Mouse (Mus musculus) lung, adult 18-20 months (tissue): ENCODE results near the gene Pop5.

Experiments used
- DNase-seq, 2 experiments: peaks; one replicate each; pipeline ENCODE4 v3.0.0; 2022; ENCODE audit warnings: mixed read lengths in 2 of 2

Gene Pop5

DNA sequence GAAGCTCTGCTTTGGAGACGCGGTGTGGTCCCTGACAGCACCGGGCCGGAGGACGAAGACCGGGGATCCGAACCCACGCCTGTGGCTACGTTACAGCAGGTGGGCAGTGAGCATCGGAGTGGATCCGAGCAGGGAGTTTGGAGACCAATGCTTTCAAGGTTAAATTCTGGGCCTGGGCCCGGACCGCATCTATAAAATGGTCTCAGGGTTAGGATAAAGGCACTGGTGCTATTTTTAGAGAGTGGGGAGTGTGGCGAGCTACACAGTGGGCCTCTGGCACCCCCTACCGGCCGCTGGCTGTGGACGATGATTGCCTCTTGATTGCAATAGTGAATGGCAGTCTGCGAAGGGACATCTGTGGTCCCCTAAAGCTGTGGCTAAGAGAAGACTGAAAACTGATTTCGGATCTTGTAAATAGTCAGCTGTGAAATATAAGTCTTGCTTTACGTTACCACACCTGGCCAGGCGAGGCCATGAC is at the start of gene Pop5:
TSS of gene Pop5 (plus strand) at position 51 of the 478 bp plus-strand sequence.
- DNase-seq, result peak; percentile 85 to 86

DNA sequence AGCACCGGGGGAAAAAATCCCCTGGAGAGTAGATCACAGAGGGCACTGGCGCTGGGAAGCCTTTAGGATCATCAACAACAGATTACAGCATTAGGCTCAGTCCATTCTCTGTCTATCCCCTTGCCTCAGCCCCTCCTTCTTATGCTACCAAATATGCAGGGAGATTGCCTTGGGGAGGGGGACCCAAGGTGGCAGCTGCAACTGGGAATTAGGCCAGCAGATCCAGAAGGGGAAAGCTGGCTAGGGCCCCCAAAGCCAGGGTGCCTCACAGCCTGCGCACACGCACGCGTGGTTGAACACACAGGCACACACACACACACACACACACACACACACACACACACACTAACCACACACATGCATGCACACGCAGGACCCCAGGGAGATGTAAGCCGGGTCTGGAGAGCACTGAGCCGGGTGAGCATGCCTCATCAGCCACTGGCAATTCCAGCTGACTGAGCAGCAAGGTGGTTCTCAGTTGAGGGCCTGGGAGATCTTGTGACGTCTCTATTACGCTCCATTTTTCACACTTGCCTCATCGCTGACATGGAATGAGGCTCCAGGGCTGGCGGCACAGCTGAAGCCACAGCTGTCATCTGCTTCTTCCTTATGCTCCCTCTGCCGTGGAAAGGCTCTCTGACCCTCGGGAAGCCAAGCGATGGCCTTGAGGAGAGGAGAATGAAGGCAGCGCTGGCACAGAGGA is 49.1 kb upstream of the Pop5 start:
- no peak for DNase-seq

DNA sequence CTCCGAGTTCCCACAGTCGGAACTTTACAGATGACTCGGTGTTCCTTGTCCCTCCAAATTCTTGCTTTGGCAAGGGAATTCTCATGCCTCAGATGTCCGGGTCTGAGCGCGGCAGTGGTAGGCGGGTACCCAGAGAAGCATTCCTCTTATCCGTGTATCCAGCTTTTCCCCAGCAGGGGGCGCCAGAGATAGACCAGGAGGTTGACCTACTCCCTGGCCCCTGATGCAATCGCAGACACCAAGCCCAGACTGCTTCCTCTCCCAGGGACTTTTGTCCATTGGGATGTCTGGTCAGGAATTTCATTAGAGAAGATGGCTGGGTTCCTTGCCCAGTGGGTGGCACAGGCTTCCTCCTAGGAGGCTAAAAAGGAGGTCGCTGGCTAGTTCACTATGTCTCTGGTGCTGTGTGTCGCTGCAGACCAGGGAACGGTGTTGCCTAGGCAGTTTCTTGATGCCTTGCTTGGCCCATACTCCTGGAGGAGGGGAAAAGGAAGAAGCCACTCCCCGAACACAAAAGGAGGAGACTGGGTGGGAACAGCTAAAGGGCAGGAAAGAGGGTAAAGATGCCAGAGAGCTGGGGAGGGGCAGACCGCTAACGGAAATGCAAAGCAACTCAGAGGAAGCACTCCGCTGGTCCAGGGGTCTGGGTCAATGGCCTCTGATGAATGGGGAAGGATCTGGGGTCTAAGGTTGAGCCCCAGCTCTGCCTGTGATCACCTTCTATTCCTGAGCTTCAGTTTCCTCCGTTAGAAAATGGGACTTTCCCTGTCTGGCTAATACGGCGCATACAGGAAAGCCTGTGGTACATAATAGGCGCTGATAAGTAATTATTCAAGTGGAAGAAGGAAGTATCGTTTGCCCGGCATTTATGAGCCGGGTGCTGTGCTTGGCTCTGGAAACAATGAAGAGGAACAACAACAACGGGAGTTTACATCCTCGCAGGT is 48.2 kb upstream of the Pop5 start:
- DNase-seq, result peak; percentile 92 to 95

DNA sequence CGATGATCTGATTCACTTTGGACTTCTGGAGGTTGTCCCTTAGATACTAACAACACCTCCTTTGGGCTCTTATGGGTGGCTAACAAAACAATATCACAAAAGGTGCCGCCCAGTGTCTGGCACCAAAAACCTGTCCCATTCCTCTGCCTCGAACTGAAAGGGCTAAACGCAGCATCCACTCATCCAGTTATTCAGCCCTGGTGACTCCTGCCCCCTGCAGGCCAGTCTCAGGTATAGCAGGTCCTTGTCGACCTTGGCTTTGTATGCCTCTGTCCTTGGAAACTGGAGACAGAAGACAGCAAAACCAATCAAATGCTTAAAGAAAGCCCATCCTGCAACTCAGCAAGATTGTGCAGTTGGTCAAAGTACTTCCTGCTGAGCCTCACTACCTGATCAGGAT is 46.8 kb upstream of the Pop5 start:
- DNase-seq, result peak in 1 of 2 experiments; percentile 32

DNA sequence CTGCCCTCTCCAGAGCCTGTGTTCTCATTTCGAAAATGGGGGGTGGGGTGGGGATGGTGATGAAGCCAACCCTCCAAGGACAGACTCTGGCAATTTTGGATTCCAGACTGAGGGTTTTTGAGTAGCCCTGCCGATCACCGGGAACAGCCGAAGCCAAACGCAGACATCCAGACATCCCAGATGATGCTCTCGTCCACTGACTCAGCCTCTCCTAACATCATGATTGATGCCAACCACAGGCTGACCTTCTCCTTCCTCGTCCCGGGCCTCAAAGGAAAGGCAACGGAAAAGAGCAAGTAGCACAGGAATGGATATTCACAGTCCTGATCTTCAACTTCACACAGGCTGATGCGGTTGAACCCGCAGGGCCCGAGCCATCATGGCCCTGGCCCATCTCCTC is 45.6 kb upstream of the Pop5 start:
- no peak for DNase-seq

DNA sequence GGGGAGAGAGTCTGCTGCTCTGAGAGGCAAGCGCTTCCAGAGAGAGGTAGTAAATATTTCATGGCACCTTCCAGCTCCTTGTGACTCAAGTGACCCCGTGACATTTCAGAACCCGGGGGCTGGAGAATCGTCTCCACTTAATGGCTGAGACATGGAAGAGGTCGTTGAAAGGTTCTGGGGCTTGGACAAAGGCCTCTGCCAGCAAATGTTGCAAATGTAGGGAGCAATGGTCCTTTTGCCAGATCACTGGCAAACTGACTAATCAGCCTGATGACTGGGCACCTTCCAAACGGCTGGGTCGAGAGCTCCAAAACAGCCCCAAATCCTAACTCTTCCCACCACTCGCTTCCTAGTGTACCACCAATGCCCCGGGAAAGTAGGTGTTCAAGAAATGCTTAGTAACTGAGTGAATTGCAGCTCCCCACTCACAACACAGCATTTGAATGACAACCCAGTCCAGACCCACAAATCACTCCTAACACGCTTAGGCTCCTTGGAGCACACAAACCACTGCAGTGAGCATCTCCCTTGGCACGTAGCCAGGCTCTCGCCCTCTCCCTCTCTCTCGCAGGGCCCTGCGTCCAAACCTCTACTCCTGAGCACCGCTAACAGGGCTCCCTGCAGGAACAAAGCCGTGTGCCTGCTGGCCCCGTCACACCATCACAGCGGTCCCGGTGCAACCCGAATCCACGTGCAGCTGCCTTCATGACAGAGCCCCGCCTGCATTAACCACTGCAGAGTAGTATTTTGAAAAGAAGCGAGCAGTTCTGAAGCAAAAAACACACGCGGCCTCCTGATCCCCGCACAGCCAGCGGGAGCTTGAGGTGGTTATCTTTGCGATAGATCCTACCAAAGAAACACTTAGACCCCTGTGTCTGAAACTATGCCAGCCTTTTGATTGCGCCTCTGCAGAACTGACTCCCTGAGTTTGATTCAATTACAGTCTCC is 43.5 kb upstream of the Pop5 start:
- DNase-seq, result no peak

DNA sequence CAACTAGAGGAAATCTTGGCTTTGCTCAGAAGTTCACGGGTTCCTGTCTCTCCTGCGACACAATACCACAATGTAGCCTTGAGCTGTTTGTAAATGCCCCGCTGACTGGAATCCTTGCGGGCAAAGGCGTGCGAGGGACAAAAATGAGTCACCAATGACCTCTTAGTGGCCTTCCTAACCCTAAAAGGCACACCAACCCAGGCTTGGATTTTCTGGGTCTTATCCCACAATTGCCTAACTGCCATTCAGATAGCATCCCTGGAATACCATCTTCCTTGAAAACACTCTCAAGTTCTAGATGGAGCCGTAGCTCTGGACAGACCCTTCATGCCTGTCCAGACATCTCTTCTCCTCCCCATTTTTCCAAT is 42.8 kb upstream of the Pop5 start:
- DNase-seq, result no peak

DNA sequence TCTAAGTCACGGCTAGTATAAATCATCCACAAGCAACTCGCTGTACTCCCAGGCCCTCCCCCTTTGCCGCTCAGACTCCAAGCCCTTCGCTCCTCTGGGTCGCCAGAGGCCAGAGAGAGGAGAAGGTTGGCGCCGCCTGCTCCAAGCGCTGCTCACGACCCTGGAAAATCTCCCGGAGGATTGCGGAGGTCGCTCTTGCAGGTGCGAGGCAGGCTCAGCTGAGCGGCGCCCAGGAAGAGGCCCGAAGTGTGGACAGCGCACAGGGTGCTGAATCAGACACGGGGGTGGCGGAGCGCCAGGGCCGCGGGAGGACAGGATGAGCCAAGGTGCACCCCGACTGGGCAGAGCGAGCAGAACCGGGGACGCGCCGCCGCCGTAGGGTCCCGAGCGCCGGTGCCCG is 42.4 kb upstream of the Pop5 start:
- DNase-seq, result peak; percentile 51 to 60

DNA sequence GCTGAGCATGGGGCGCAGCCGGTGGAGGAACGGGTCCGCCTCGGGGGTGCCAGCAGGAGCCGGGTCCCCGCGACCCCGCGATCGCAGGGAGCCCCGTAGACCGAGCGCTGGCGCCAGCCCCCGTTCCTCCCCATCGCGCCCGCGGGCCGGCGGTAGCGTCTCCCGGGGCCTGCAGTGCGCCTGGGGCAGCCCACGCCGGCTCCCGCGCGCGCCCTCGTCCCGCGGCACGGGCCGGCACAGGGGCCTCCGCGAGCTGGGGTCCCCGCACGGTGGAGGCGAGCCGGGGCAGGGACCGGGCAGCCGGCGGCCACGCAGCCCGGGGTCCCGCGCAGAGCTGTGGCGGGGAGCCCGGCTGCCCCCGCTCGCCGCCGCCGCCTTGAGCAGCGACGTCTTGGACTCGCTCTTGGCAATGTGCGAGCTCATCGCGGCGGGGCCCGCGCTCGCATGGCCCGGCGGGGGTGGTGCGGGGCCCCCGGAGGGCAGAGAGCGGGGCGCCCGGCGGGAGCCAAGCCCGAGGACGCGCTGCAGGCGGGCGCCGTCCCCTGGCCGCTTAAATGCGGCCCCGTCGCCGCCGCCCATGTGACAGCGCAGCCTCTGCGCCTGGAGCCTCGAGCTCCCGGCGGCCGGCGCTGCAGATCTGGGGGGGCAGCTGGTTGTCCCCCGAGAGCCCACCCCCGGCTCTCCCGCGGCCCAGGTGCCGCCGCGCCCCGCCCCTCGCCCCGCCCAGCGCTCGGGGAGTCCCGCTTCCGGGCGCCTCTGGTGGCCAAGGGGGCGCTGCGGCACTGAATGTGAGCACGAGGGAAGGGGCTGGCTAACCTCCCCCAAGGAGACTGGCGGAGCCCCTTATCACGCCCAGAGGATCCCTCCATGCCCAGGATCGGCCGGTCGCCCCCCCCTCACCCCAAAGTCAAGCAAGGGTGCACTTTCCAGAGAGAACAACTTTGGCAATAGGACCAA is 41.7 kb upstream of the Pop5 start, which contains the start of gene Cabp1:
TSS of gene Cabp1 (minus strand) at position 713 of the 957 bp plus-strand sequence.
- peak; percentile 23 to 57 for DNase-seq

DNA sequence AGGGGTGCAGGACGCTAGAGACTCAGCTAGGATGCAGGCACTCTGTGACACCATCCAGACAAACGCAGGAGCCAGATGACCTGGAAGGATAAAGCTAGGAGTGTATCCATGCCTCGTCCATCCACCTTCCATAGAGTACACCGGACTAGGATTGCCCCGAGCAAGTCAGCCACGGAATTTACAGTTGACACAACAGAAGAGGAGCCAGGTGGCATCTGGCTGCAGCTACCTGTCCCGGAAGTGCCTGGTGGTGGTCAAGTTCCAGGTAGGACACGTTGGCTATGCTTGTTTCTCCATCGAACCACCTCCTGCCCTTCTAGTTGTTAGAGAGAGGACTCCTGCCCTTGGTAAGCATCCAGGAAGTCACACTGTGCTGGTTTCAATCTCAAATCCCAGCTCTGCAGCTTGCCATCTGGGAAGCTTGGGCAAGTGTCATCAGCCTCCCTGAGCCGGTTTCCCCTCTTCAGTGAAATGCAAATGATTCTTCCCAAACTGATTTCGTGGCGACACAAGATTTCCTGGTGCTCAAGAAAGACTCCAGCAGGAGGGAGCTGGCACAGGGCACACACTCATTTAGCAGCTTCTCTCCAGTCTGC is 40.9 kb upstream of the Pop5 start:
- DNase-seq, result no peak

DNA sequence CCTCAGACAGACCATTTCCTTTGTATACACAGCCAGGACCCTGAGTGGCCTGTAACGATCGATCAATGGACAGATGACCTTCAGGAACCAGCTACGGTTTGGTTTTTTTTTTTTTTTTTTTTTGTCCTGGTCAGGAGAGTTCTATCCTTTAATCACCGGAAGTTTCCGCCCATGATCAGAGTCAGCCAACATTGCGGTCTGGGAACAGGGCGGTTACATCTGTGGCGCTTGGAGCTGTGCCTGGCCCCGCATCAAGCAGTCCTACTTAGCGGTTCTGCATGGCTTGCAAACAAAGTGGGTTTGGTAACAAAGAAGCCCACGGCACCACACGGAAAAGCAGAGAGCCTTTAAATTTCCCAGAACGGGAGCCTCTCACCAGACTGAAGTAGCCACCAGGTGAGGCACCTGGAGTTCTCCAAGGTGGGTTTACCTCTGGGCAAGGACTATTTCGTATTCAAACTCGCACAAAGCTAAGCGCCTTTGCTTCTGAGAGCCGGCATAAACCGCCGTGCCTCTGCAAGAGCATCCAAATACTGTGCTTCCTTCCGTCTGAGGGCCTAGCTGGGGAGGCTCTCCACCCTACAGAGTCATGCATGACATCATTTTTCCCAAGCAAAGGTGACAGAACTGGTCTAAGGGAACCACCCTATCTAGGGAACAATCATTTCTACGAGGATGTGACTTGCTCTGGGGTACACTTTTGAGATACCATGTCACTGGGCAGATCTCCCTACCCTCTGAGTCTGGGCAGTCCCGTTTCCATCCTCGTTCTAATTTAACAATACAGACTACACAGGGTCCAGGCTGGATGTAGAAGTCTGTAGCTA is 31.7 kb upstream of the Pop5 start:
- peak; percentile 45 to 47 for DNase-seq

DNA sequence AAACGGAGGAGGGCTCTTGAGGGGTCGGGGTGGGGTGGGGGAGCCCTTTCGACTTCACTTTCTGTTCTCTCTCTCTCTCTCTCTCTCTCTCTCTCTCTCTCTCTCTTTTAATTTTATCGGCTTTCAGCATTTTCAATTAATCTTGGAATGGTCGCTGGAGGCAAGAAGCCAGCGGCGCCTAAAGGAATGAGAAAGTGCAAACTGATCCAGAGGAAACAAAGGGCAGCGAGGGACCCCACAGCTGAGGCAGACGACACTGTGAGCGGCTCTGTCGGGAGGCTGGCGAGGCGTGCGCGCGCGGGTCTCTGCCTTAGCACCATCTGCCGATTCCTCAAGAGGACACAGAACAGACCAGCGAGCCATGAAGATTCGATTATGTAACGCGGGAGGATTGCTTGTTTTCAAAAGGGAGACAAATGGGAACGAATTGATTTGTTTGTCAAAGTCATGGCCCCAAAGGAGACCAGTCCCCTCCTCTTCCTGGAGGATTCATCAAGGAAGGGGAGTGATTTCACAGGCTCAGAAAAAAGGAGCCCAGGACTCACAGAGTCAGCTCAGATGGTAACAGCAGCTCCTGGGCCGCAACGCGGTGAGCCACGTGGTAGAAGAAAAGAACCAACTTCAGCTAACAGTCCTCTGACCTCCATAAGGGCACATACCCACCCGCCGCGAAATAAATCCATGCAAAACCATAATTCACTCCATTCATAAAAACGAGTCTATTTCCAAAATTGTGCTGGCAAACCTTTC is 30.9 kb upstream of the Pop5 start:
- DNase-seq, result peak in 1 of 2 experiments; percentile 8

DNA sequence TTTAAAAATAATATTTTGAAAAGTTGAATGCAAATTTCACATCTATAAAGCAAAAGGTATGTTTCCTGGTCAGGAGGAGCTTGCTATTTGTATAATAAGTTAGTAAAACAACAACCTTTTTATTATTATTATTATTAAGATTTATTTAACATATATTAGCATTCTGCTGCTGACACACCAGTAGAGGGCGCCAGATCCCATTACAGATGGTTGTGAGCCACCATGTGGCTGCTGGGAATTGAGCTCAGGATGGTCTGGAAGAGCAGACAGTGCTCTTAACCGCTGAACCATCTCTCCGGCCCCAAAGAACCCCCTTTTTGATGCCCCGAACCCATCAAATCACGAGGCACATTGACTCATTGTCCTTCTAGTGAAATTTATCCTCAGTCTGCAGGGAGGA is 28.4 kb upstream of the Pop5 start:
- no peak for DNase-seq

DNA sequence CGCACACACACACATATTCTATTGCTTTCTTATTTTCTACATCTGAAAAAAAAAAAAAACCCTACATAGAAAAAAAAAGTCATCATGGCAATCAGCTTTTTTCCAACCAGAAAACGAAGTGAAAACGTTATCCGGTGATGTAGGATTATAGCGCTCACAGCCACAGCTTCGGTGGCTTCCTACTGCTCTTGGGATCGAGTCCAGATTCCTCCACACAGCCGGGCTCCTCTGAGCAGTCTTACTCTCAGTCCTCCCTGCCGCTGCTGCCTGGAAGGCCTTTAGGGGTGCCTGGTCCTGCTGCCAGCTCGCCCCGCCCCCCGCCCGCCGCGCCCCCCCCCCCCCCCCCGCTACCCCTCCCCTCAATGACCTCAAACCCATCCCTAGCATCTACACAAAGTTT is 27.7 kb upstream of the Pop5 start:
- no peak for DNase-seq

DNA sequence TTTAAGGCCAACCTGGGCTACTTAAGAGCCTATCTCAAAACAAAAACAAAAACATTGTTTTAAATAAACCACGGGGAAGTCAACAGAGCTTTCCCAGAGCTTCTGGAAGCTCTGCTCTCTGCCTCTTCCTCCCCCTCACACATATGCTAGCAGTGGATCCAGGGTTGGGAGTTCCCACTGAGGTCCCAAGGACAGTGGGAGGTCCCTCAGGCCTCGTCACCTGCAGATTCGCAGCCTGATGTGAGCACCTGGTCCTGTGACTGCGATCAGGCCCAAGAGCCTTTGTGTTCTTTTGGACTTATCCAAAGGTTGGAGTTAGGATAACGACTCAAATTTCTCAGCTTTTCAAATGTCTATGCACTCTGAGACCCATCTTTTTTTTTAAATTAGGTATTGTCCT is 27.0 kb upstream of the Pop5 start:
- DNase-seq, result no peak

DNA sequence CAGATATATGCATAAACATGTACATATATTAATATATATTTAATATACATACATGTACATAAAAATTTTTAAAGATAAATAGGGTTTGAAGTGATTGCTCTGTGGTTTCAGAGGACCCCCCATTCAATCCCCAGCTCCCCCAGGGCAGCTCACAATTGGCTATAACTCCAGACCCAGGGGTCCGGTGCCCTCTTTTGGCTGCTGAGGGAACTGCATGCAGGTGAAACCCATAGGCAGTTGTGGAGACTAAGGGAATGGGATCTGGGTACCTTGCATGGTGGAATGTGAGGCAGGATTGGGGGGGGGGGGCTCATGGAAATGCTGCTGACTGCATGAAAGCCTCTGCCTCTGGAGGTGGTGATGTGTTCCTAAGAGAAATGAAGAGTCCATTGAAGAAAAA is 25.3 kb upstream of the Pop5 start:
- DNase-seq, result peak in 1 of 2 experiments; percentile 29

DNA sequence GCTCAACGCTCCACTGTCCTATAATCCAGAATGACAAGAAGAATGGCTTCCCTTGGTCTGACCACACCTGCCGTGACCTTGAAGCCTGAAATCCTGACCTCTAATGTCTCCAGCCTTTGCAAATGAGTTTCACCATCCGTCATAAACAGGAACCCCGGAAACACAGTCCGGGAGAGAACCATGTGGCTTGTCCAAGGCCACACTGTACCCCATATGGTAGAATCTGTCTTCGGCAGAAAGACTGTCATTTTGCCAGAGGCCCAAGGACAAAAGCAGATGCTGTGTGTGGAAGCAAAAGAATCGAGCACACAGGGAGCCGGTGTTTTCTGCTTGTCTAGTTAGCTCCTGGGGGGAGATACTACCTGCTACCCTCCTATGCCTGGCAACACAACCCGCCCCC is 23.2 kb upstream of the Pop5 start:
- no peak for DNase-seq

DNA sequence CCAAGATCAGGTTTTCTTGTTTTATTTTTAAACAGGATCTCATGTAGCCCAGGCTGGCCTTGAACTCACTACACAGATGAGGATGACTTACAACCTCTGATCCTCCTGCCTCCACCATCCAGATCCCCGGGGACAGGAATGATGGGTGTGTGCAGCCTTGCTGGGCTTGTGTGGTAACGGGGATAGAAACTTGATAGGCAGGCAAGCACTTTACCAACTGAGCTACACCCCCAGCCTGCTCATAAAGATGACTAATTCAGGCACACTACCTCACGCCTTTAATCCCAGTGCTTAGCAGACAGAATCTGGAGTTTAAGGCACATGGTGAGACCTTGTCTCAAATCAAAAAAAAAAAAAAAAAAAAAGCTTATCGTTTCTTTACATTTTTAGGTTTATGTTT is 22.8 kb upstream of the Pop5 start:
- DNase-seq, result no peak

DNA sequence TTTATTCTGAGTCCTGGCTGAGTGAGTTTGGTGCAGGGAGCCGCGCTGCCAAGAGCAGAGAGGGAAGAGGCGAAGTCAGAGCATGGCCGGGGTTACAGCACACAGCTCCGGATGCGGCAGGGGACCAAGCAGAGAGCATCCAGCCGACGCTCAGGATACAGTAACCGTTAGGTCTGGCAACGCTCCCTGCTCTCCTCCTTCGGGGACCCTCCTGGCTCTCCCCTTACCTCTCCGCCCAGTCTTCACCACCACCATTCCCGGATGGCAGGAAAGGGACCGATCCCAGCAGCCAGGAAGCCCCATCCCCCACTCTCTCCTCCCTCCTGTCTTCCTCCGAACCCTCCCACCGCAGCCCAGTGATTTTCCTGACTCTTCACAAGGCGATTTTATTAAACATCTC is 20.8 kb upstream of the Pop5 start:
- no peak for DNase-seq
